Mouse (Mus musculus): ENCODE data around the gene Cox8b.

DNA sequence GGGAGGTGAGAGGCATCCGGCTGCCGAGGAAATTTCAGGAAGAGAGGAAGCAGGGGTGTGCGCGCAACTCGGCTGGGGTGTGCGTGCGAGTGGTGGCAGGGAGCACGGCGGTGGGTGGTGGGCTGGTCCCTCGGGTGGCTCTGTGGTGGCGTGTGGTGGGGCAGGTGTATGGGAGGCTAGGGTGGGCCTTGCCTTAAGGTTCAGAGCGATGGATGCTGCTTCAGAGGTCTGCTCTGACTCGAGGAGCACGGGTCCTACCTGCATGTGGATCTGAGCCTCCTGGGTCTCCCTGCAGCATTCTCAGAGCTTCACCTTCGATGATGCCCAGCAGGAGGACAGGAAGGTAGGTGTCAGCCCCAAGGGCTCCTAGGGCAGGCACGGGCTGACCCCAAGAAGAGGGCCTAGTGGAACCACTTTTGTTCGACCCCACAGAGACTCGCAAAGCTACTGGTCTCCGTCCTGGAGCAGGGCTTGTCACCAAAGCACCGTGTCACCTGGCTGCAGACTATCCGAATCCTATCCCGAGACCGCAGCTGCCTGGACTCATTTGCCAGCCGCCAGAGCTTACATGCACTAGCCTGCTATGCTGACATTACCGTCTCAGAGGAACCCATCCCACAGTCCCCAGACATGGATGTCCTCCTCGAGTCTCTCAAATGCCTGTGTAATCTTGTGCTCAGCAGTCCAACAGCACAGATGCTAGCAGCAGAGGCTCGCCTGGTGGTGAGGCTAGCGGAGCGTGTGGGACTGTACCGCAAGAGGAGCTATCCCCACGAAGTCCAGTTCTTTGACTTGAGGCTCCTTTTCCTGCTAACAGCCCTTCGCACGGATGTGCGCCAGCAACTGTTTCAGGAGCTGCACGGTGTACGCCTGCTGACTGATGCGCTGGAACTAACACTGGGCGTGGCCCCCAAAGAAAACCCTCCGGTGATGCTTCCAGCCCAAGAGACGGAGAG, 42.4 kb downstream of the Cox8b start, which contains the start of gene Bet1l:
- TF ChIP-seq CTCF (IDR thresholded peaks at IDR 0.05) (no peak), EP300 (IDR thresholded peaks at IDR 0.05) (no peak; the same call in 1 of the 2 replicates)
